Mouse (Mus musculus) megakaryocyte, embryonic 14.5 days (primary cell): ENCODE results near the gene Pp2d1. TPM values are rescaled to one million over a fixed set of nuclear protein-coding genes. Genes with fewer than 3 reads are reported as not detected.

Source experiments
- H3K27me3 ChIP-seq: replicated peaks from 2 replicates; pipeline ENCODE3; 2012; ENCODE audit warnings: inconsistent platforms
- H3K36me3 ChIP-seq: replicated peaks from 2 replicates; pipeline ENCODE3; 2012; ENCODE audit warnings: low read length, inconsistent platforms, mixed read lengths
- H3K4me1 ChIP-seq: 2 replicates; pipeline ENCODE4 v1.6.1; 2012; ENCODE audit warnings: inconsistent platforms
- H3K4me3 ChIP-seq: replicated peaks from 2 replicates; pipeline ENCODE3; 2012; ENCODE audit warnings: moderate library complexity, mild to moderate bottlenecking, inconsistent platforms
- H3K9me3 ChIP-seq: 2 replicates; pipeline ENCODE4 v1.6.1; 2012; ENCODE audit warnings: inconsistent platforms
- FLI1 ChIP-seq: IDR thresholded peaks from 2 replicates; pipeline ENCODE4 v1.6.1; 2012; ENCODE audit warnings: low read length, inconsistent platforms, mixed read lengths
- GATA1 ChIP-seq: IDR thresholded peaks from 3 replicates; pipeline ENCODE4 v1.6.1; 2012; ENCODE audit warnings: mixed read lengths, low read length, inconsistent platforms, borderline replicate concordance
- polyA plus RNA-seq: library from polyadenylated mRNA; stranded (reverse); fragments of >175 nt; gene quantifications from 2 replicates; pipeline ENCODE4 v1.2.3, GENCODE M21; 2012; ENCODE audit warnings: low replicate concordance; ENCODE audit not compliant: insufficient read depth

Pp2d1 gene
- polyA plus RNA-seq, 1 experiment, result not detected

DNA sequence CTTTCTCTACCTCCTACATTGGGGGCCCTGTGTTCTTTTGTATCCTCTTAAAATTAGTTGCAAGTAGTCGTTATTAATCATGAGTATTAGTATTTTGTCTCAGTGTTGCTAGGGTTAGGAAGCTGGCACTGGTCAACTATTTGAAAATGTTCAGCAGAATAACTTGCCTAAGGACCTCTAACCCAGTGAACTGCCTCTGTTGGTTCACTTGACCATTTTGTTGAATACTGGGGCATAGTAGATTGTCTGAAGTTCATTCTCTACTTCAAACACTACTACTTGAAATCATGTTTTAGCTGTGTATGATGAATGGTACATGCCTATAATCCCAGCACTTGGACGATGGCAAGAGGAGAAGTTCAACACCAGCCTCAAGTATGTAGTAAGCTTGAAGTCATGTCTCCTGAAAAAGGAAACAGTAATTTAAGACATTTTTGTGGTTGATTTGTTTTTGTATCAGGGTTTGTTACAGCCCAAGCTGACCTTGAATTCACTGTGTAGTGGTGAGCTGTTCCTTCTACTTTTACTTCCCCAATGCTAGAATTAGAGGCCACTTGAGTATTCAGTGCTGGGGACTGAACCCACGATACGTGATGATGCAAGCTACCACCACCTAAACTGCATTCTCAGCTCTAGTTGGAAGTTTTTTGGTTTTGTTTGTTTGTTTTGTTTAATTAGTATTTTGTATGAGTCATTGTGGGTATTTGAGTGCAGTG lies 50.8 kb downstream of the Pp2d1 start:
- TF ChIP-seq FLI1 (no peak), GATA1 (no peak)
- H3K27me3 ChIP-seq, result no peaks in the 10 kb centered on the region

GRCm38 (mm10) chr17:53480433-53480832 lies 58.8 kb downstream of the Pp2d1 start:
- no peaks in the 10 kb centered on the region for H3K27me3 ChIP-seq
- TF ChIP-seq FLI1, result no peak
- TF ChIP-seq GATA1, result no peak
- H3K4me1 ChIP-seq, result peaks cover 40% of the 10 kb centered on the region
- peak overlapping the region; percentile 97 for H3K4me3 ChIP-seq
- H3K9me3 ChIP-seq, result no peaks in the 10 kb centered on the region
- H3K36me3 ChIP-seq, result peaks cover 29% of the 10 kb centered on the region

More for the DNA sequence above, 50.8 kb downstream of the Pp2d1 start:
- peaks cover 83% of the 10 kb centered on the region for H3K36me3 ChIP-seq
- no peaks in the 10 kb centered on the region for H3K9me3 ChIP-seq
- no peak overlapping the region for H3K4me3 ChIP-seq
- H3K4me1 ChIP-seq, result peaks cover 20% of the 10 kb centered on the region

GRCm38 (mm10) chr17:53479604-53480041 lies 59.6 kb downstream of the Pp2d1 start:
- Histone ChIP-seq H3K4me1 (peaks cover 40% of the 10 kb centered on the region), H3K9me3 (no peaks in the 10 kb centered on the region), H3K27me3 (no peaks in the 10 kb centered on the region), H3K4me3 (peak overlapping the region; percentile 97), H3K36me3 (peaks cover 21% of the 10 kb centered on the region)
- TF ChIP-seq FLI1 (no peak), GATA1 (no peak)

DNA sequence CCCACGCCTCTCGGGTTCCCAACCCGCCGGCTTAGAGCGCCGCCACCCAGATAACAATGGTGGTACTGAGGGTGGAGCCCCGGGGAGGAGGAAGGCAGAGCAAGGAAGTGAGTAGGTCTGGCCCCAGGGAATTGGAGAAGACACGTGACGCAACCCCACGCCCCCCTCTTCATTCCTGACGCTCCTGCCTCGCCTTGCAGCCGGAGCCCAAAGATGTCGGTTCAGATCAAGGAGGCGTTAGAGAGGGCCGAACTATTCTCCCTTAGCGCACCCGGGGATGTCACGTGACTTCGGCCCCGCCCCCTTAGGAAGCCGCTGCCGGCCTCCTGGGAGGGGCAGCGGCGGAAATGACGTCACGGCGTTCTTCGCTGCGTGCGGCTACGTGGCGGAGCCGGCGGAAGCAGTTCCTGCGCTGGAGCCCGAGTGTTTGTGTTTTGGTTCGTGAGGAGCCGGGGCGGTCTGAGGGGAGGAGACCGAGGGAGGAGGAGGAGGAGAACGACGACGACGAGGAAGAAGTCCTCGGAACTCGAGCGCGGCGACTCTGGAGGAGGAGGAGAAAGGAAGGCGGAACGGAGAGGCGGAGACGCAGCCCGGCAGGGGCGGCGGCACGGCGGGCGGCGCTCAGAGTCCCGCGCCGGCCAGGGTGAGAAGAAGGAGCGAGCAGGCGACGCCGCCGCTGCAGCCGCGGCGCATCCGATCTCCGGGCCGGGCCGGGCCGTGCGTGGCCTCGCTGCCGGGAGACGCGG lies 60.2 kb downstream of the Pp2d1 start, which contains the start of gene Rab5a:
TSS of gene Rab5a (plus strand) at position 377 of the 746 bp plus-strand sequence.
- TF ChIP-seq GATA1 (0 out of 3 replicates have a peak, but pooled peaks have one; percentile 25), FLI1 (0 out of 2 replicates have a peak, but pooled peaks have one; percentile 29)
- peaks cover 40% of the 10 kb centered on the region for H3K4me1 ChIP-seq
- H3K4me3 ChIP-seq, result peak within 1 kb of the TSS; percentile 97

DNA sequence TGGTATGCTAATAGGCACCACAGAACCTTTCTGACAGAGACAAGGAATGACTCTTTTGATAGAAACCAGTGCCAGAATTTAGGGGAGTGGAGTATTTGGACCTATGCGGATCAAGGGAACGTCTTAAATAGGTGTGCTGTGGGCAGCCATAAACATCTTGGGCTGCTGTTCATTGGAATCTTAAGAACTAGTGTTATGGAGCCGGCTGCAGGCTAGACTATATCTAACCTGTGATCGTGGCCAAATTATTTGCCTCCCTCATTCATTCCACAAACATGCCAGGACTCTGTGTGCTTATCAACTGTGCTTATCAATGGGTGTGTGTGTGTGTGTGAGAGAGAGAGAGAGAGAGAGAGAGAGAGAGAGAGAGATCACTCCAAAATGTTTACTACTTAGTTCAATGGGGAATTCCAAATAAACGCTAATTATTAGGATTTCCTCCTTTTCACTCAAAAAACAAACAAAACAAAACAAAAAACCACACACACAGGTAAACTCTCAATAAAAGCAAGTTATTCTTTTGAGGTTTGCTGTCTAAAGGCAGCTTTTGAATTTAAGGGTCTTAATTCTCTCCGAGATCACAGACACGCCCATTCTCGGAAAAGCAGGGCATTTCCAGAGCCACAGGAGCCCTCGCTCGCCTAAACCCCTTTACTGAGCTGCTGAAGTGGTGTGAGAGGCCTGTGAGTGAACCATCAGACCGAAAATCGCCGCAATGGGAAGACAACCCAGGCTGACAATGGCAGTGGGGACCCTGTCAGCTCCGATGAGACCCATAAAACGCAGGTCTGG lies 61.0 kb downstream of the Pp2d1 start:
- no peaks in the 10 kb centered on the region for H3K9me3 ChIP-seq
- peak overlapping the region; percentile 97 for H3K4me3 ChIP-seq
- TF ChIP-seq FLI1 (no peak), GATA1 (no peak)
- peaks cover 40% of the 10 kb centered on the region for H3K4me1 ChIP-seq
- no peaks in the 10 kb centered on the region for H3K27me3 ChIP-seq
- peaks cover 7% of the 10 kb centered on the region for H3K36me3 ChIP-seq

More for the DNA sequence above, 60.2 kb downstream of the Pp2d1 start, which contains the start of gene Rab5a:
- peaks cover 15% of the 10 kb centered on the region for H3K36me3 ChIP-seq
- no peaks in the 10 kb centered on the region for H3K27me3 ChIP-seq
- H3K9me3 ChIP-seq, result no peaks in the 10 kb centered on the region

DNA sequence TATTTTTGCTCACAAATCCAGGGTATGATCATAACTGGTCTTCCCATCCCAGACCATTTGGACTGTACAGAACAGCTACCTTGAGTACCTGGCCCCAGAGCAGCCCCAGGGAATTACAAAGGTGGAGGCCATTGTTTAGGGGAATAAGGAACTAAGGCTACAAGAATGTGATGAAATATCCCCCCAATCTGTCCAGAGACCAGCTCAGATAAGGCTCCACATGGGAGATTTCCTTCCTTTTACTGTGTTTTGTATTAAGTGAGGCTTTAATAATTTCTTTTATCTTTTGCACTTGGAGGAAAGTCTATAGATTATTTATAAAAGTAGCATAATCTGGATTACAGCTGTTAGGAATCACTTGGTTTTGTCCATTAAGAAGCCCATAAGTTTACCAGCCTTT lies 70.6 kb downstream of the Pp2d1 start:
- Histone ChIP-seq H3K4me3 (no peak overlapping the region), H3K36me3 (no peaks in the 10 kb centered on the region), H3K4me1 (peaks cover 9% of the 10 kb centered on the region), H3K9me3 (no peaks in the 10 kb centered on the region), H3K27me3 (no peaks in the 10 kb centered on the region)
- no peak for TF ChIP-seq GATA1
- TF ChIP-seq FLI1, result no peak

DNA sequence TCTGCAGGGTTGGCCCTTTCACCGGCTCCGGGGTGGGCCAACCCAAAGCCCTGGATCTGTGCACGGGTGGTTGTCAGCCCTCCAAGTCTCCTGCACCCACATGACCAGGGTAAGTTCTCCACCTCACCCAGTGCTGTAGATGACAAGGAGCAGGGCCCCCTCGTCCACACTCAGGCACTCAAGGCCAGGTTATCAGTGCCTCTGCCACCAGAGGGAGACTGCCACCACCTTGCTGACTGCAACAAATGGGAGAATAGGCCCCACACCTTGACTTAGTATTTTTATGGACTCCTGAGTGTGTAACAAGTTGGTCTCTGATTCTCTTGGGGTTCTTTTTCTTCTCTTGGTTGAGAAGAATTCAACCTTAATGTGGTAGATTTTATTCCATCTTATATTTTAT lies 73.7 kb downstream of the Pp2d1 start:
- Histone ChIP-seq H3K36me3 (no peaks in the 10 kb centered on the region), H3K9me3 (peaks cover 3% of the 10 kb centered on the region), H3K27me3 (peaks cover 2% of the 10 kb centered on the region), H3K4me1 (peaks cover 14% of the 10 kb centered on the region), H3K4me3 (peak overlapping the region; percentile 28)
- TF ChIP-seq GATA1 (no peak), FLI1 (no peak)

GRCm38 (mm10) chr17:53463496-53463840 lies 75.8 kb downstream of the Pp2d1 start:
- Histone ChIP-seq H3K36me3 (no peaks in the 10 kb centered on the region), H3K4me1 (peaks cover 14% of the 10 kb centered on the region), H3K4me3 (peak overlapping the region; percentile 89), H3K27me3 (peaks cover 2% of the 10 kb centered on the region), H3K9me3 (peaks cover 9% of the 10 kb centered on the region)
- TF ChIP-seq FLI1 (no peak), GATA1 (no peak)

- Histone ChIP-seq H3K27me3 (peaks cover 2% of the 10 kb centered on the region), H3K4me1 (peaks cover 14% of the 10 kb centered on the region), H3K9me3 (peaks cover 9% of the 10 kb centered on the region), H3K36me3 (no peaks in the 10 kb centered on the region), H3K4me3 (peak within 1 kb of the TSS; percentile 89)
- TF ChIP-seq GATA1 (no peak), FLI1 (no peak)
These were observed 76.4 kb downstream of the Pp2d1 start, which contains the start of gene Efhb for GRCm38 (mm10) chr17:53462603-53463495. Efhb (minus strand) TSS chr17:53463321.

Other genes starting within 250 kb of the Pp2d1 start
- gene Efhb, start 76.1 kb downstream of the Pp2d1 start, polyA plus RNA-seq, result not detected in 2 replicates
- 0.94 and 7.2 TPM in 2 replicates for gene Rab5a, start 60.2 kb downstream of the Pp2d1 start, polyA plus RNA-seq
- gene Kat2b, start 27.4 kb upstream of the Pp2d1 start, polyA plus RNA-seq, result 0.39 and 0.47 TPM in 2 replicates
- 2.9 TPM in 1 of 2 replicates, not detected in the other for gene Sgo1, start 149.9 kb upstream of the Pp2d1 start, polyA plus RNA-seq